Mouse (Mus musculus): ENCODE measurements around the gene Cluh. TPM values are rescaled to one million over a fixed set of nuclear protein-coding genes. Genes with fewer than 3 reads are reported as not detected.
A peak's percentile ranks its signal among the peaks of the same experiment; 100 is the strongest.

The Cluh gene
- 29.0 and 32.3 TPM in 2 replicates for polyA plus RNA-seq (2016; fragmentation: Nextera tagmentation; extraction: Ambion mirVana)

GRCm38 (mm10) chr11:74649095-74649646 is at the start of gene Cluh:
Gene Cluh, plus strand, starts transcription at chr11:74649495.
- Histone ChIP-seq H3K9me3 (no peaks in the 10 kb centered on the region), H3K27me3 (replicated peaks; ENCODE audit: low read depth, poor library complexity, severe bottlenecking) (no peaks in the 10 kb centered on the region; the same call in 1 of the 2 replicates)
- under 1% methylated on average over 58 of the region's 58 CpGs for WGBS

GRCm38 (mm10) chr11:74602286-74602685 is 47.0 kb upstream of the Cluh start:
- no peak overlapping the region for H3K4me3 ChIP-seq
- no peaks in the 10 kb centered on the region for H3K36me3 ChIP-seq (replicated peaks)
- peaks cover 8% of the 10 kb centered on the region; the same call in 1 of the 2 replicates for H3K9me3 ChIP-seq
- DNase-seq (ENCODE audit: low spot score) = no peak
- no peak overlapping the region for H3K27ac ChIP-seq (replicated peaks)
- no peaks in the 10 kb centered on the region for H3K4me1 ChIP-seq
- WGBS = 92% methylated on average over 1 of the region's 1 CpGs
- no peaks in the 10 kb centered on the region for H3K27me3 ChIP-seq (replicated peaks; ENCODE audit: low read depth, poor library complexity, severe bottlenecking)

More at GRCm38 (mm10) chr11:74649095-74649646, at the start of gene Cluh:
- peak; percentile 97 for DNase-seq (ENCODE audit: low spot score)
- Histone ChIP-seq H3K36me3 (replicated peaks) (peaks cover 11% of the 10 kb centered on the region; the same call in 1 of the 2 replicates), H3K27ac (replicated peaks) (peak within 1 kb of the TSS; percentile 89), H3K4me3 (peak within 1 kb of the TSS; percentile 98), H3K4me1 (peaks cover 50% of the 10 kb centered on the region)

GRCm38 (mm10) chr11:74610068-74610467 is 39.2 kb upstream of the Cluh start:
- H3K27me3 ChIP-seq (replicated peaks; ENCODE audit: low read depth, poor library complexity, severe bottlenecking) = peaks cover 57% of the 10 kb centered on the region
- no peak for DNase-seq (ENCODE audit: low spot score)
- WGBS = 17% methylated on average over 5 of the region's 5 CpGs
- H3K4me3 ChIP-seq = peak overlapping the region; percentile 56
- no peaks in the 10 kb centered on the region for H3K36me3 ChIP-seq (replicated peaks)
- no peak overlapping the region for H3K27ac ChIP-seq (replicated peaks)
- peaks cover 17% of the 10 kb centered on the region for H3K4me1 ChIP-seq
- no peaks in the 10 kb centered on the region for H3K9me3 ChIP-seq

GRCm38 (mm10) chr11:74610545-74611176 is 38.6 kb upstream of the Cluh start, which contains the start of gene Rap1gap2:
Gene Rap1gap2, minus strand, starts transcription at chr11:74610915.
- Histone ChIP-seq H3K4me1 (peaks cover 17% of the 10 kb centered on the region), H3K4me3 (peak within 1 kb of the TSS; percentile 56), H3K36me3 (replicated peaks) (no peaks in the 10 kb centered on the region), H3K27ac (replicated peaks) (no peak within 1 kb of the TSS), H3K27me3 (replicated peaks; ENCODE audit: low read depth, poor library complexity, severe bottlenecking) (peaks cover 63% of the 10 kb centered on the region), H3K9me3 (no peaks in the 10 kb centered on the region)
- WGBS = under 1% methylated on average over 50 of the region's 50 CpGs
- peak; percentile 50 for DNase-seq (ENCODE audit: low spot score)

- WGBS = 18% methylated on average over 7 of the region's 7 CpGs
Observed at GRCm38 (mm10) chr11:74611437-74611836, 37.9 kb upstream of the Cluh start.

GRCm38 (mm10) chr11:74613428-74613827 is 35.9 kb upstream of the Cluh start:
- DNase-seq (ENCODE audit: low spot score) = no peak
- H3K4me3 ChIP-seq = no peak overlapping the region
- H3K27ac ChIP-seq (replicated peaks) = no peak overlapping the region
- H3K4me1 ChIP-seq = peaks cover 17% of the 10 kb centered on the region
- H3K27me3 ChIP-seq (replicated peaks; ENCODE audit: low read depth, poor library complexity, severe bottlenecking) = peaks cover 68% of the 10 kb centered on the region
- no peaks in the 10 kb centered on the region for H3K36me3 ChIP-seq (replicated peaks)
- H3K9me3 ChIP-seq = no peaks in the 10 kb centered on the region
- WGBS = 63% methylated on average over 4 of the region's 4 CpGs

More at GRCm38 (mm10) chr11:74611437-74611836, 37.9 kb upstream of the Cluh start:
- Histone ChIP-seq H3K4me3 (no peak overlapping the region), H3K4me1 (peaks cover 17% of the 10 kb centered on the region), H3K9me3 (no peaks in the 10 kb centered on the region), H3K27ac (replicated peaks) (no peak overlapping the region), H3K36me3 (replicated peaks) (no peaks in the 10 kb centered on the region), H3K27me3 (replicated peaks; ENCODE audit: low read depth, poor library complexity, severe bottlenecking) (peaks cover 63% of the 10 kb centered on the region)
- no peak for DNase-seq (ENCODE audit: low spot score)

GRCm38 (mm10) chr11:74615571-74615970 is 33.7 kb upstream of the Cluh start:
- WGBS = 58% methylated on average over 5 of the region's 5 CpGs
- H3K27me3 ChIP-seq (replicated peaks; ENCODE audit: low read depth, poor library complexity, severe bottlenecking) = peaks cover 69% of the 10 kb centered on the region
- no peaks in the 10 kb centered on the region for H3K9me3 ChIP-seq
- no peak overlapping the region for H3K4me3 ChIP-seq
- H3K36me3 ChIP-seq (replicated peaks) = no peaks in the 10 kb centered on the region
- no peak for DNase-seq (ENCODE audit: low spot score)
- H3K27ac ChIP-seq (replicated peaks) = no peak overlapping the region
- H3K4me1 ChIP-seq = peaks cover 19% of the 10 kb centered on the region

- Histone ChIP-seq H3K27me3 (replicated peaks; ENCODE audit: low read depth, poor library complexity, severe bottlenecking) (peaks cover 55% of the 10 kb centered on the region), H3K4me3 (peak within 1 kb of the TSS; percentile 56), H3K9me3 (no peaks in the 10 kb centered on the region), H3K27ac (replicated peaks) (peak within 1 kb of the TSS; percentile 35; the same call in 1 of the 2 replicates), H3K36me3 (replicated peaks) (no peaks in the 10 kb centered on the region), H3K4me1 (peaks cover 9% of the 10 kb centered on the region)
- peak; percentile 93 for DNase-seq (ENCODE audit: low spot score)
- WGBS = under 1% methylated on average over 63 of the region's 63 CpGs
Observed at GRCm38 (mm10) chr11:74619201-74619955, 29.9 kb upstream of the Cluh start, which contains the start of gene Ccdc92b. Gene Ccdc92b, plus strand, starts transcription at chr11:74619605.

- peak overlapping the region; percentile 35; the same call in 1 of the 2 replicates for H3K27ac ChIP-seq (replicated peaks)
- DNase-seq (ENCODE audit: low spot score) = no peak
- H3K4me1 ChIP-seq = peaks cover 9% of the 10 kb centered on the region
- WGBS = 3% methylated on average over 16 of the region's 16 CpGs
- peaks cover 55% of the 10 kb centered on the region for H3K27me3 ChIP-seq (replicated peaks; ENCODE audit: low read depth, poor library complexity, severe bottlenecking)
- peak overlapping the region; percentile 56 for H3K4me3 ChIP-seq
- H3K36me3 ChIP-seq (replicated peaks) = no peaks in the 10 kb centered on the region
- no peaks in the 10 kb centered on the region for H3K9me3 ChIP-seq
Observed at GRCm38 (mm10) chr11:74619956-74620300, 29.4 kb upstream of the Cluh start.

GRCm38 (mm10) chr11:74621974-74622669 is 27.2 kb upstream of the Cluh start:
- Histone ChIP-seq H3K4me3 (no peak overlapping the region), H3K27me3 (replicated peaks; ENCODE audit: low read depth, poor library complexity, severe bottlenecking) (peaks cover 50% of the 10 kb centered on the region), H3K4me1 (peaks cover 9% of the 10 kb centered on the region), H3K36me3 (replicated peaks) (no peaks in the 10 kb centered on the region), H3K9me3 (no peaks in the 10 kb centered on the region), H3K27ac (replicated peaks) (no peak overlapping the region)
- 78% methylated on average over 8 of the region's 8 CpGs for WGBS
- no peak for DNase-seq (ENCODE audit: low spot score)

- Histone ChIP-seq H3K27me3 (replicated peaks; ENCODE audit: low read depth, poor library complexity, severe bottlenecking) (peaks cover 37% of the 10 kb centered on the region), H3K27ac (replicated peaks) (no peak overlapping the region), H3K9me3 (no peaks in the 10 kb centered on the region), H3K4me1 (peaks cover 9% of the 10 kb centered on the region), H3K4me3 (no peak overlapping the region), H3K36me3 (replicated peaks) (no peaks in the 10 kb centered on the region)
- WGBS = 80% methylated on average over 6 of the region's 6 CpGs
- DNase-seq (ENCODE audit: low spot score) = no peak
Observed at GRCm38 (mm10) chr11:74623693-74624092, 25.6 kb upstream of the Cluh start.

GRCm38 (mm10) chr11:74625333-74625732 is 24.0 kb upstream of the Cluh start:
- no peak overlapping the region for H3K27ac ChIP-seq (replicated peaks)
- no peaks in the 10 kb centered on the region for H3K4me1 ChIP-seq
- H3K9me3 ChIP-seq = no peaks in the 10 kb centered on the region

More at GRCm38 (mm10) chr11:74625333-74625732, 24.0 kb upstream of the Cluh start:
- Histone ChIP-seq H3K4me3 (no peak overlapping the region), H3K27me3 (replicated peaks; ENCODE audit: low read depth, poor library complexity, severe bottlenecking) (peaks cover 21% of the 10 kb centered on the region), H3K36me3 (replicated peaks) (no peaks in the 10 kb centered on the region)
- no peak for DNase-seq (ENCODE audit: low spot score)

Measured in embryonic facial prominence, embryonic 10.5 days (tissue).